Mouse (Mus musculus): ENCODE data around the gene 4921501E09Rik.
"Not testable (repeated sequence)": the region's sequence is repeated elsewhere in the genome, so short reads cannot be mapped to it uniquely, and the experiment has no call there.

Gene 4921501E09Rik

GRCm38 (mm10) chr17:33067958-33068357 is at the start of gene 4921501E09Rik:
Gene 4921501E09Rik, minus strand, starts transcription at chr17:33068058.
- no peak for DNase-seq

GRCm38 (mm10) chr17:33097396-33097795 is 29.5 kb upstream of the 4921501E09Rik start:
- no peak for DNase-seq

GRCm38 (mm10) chr17:33092391-33093193 is 24.7 kb upstream of the 4921501E09Rik start:
- DNase-seq: peak; percentile 88 to 91

- DNase-seq: no peak
Measured at GRCm38 (mm10) chr17:33091630-33092029, 23.8 kb upstream of the 4921501E09Rik start.

GRCm38 (mm10) chr17:33089220-33089949 is 21.5 kb upstream of the 4921501E09Rik start, which contains the start of gene Zfp563:
Gene Zfp563, plus strand, starts transcription at chr17:33089310.
- DNase-seq: peak; percentile 96 to 97

GRCm38 (mm10) chr17:33063001-33063400 is 4.9 kb downstream of the 4921501E09Rik start:
- no peak for DNase-seq

- no peak for DNase-seq
Measured at GRCm38 (mm10) chr17:33058791-33059190, 9.1 kb downstream of the 4921501E09Rik start.

- peak; percentile 88 to 89 for DNase-seq
Measured at GRCm38 (mm10) chr17:33032900-33033891, 34.7 kb downstream of the 4921501E09Rik start, which contains the start of gene Zfp763. Gene Zfp763, minus strand, starts transcription at chr17:33033402.

GRCm38 (mm10) chr17:33032376-33032775 is 35.5 kb downstream of the 4921501E09Rik start:
- DNase-seq: no peak

GRCm38 (mm10) chr17:33020434-33020833 is 47.4 kb downstream of the 4921501E09Rik start:
- not testable (repeated sequence) for DNase-seq
